Mouse (Mus musculus): ENCODE data around the gene Vps11.

GRCm38 (mm10) chr9:44317452-44317851 is 44.0 kb downstream of the Vps11 start:
- no peak for TF ChIP-seq POLR2A (IDR thresholded peaks at IDR 0.05; ENCODE audit: low read depth, low read length)
- TF ChIP-seq CTCF (conservative IDR thresholded peaks at IDR 0.05; ENCODE audit: insufficient read depth, insufficient read length, low read depth, low read length) = no peak

Measured in kidney, adult 2 months (tissue).